Mouse (Mus musculus) liver, adult (tissue): ENCODE measurements around the gene Tmem88.

Source experiments
- GATA4 ChIP-seq: IDR thresholded peaks from 2 replicates; pipeline ENCODE4 v1.6.1; 2014; ENCODE audit warnings: mild to moderate bottlenecking, low read length; ENCODE audit not compliant: insufficient replicate concordance

Tmem88 gene

DNA sequence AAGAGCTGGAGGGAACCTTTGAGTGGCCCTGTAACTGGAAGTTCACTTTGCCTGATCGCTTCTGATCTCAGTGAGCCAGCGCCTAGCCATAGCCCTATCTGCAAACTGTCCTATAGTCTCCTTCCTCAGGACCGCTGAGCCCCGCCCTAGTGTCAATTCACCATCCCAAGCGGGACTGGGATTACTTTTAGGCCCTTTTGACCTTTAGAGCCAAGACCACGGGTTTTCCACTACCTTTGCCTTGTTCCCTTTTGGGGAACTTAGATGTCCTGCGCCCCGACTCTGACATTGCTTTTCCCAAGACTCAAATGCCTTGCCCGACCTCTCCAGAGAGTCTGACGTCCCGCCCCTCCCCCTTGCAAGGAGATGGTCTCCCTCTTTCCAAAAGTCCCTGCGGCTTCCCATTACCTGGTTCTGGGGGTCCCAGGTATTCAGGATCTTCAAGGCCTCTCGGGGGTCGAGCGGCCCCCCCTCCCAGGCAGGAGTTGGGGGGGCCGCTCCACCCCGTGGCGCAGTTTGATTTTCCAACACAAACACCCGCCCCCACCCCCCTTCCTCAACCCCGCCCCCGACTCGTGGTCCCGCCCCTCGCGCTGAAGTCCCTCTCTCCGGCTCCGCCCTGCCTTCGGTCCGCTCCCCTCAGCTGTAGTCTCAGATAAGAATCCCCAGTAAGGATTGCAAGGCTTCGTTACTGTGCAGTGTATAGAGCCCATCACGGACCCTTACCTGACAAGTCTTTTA, 21.9 kb upstream of the Tmem88 start:
- TF ChIP-seq GATA4 = no peak

DNA sequence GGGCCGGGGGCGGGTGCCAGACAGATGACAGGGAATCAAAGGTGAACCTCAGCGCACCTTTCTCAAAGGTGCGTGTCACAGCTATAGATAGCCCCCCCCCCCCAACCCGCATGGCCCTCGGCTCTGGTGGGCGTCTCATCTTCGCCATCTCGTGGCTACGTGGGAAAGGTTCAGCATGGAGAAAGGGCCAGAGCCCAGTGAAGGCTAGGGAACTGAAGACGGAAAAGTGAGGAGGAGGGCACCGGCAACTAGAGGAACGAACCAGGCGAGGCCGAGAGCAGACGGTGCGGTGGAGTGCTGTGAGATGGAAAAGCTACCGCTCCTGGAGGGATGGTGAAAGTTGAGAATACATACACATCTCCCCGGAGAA, 21.4 kb upstream of the Tmem88 start:
- TF ChIP-seq GATA4 = no peak

DNA sequence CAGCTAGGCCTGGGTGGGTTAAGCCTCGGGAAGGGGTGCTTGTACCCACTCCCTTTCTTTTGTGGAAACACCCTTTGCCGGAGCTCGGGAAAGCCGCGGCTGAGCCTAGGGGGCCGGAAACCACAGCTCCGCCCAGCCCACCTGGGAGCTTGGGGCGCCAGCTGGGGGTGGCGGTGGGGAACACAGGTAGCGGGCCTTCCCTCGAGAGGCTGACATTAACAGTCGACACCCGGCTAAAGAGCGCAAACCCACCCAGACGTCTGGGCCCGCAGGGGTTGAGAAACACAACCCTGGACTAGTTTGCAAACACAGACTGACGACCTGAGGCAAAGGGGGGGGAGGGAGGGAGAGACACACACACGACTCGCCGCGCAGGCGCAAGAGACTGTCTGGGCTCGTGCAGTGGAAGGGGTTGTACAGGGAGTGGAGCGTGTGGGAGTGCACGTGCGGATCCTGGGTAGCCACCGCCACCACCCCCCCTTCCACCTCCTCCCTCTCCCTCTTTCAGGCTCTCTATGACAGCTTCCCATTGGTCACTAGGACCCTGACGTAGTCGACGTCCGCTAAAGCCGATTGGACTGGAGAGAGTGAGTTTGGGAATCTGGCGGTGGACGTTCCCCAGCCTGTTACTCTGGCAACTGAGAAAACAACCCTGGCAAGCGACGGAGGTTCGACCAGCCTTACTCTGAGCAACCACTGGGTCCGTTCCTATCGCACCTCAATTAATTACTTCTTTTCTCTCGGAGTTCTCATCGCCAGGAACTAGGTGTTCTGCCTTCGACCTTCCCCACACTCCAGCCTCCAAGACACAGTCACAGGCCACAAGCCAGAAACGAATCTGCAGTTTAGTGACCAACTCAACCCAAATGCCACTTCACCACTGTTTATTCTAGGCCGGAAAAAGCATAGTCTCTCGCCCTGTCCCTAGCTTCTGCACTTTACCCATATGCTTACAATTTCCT, 20.7 kb upstream of the Tmem88 start:
- TF ChIP-seq GATA4 = no peak

DNA sequence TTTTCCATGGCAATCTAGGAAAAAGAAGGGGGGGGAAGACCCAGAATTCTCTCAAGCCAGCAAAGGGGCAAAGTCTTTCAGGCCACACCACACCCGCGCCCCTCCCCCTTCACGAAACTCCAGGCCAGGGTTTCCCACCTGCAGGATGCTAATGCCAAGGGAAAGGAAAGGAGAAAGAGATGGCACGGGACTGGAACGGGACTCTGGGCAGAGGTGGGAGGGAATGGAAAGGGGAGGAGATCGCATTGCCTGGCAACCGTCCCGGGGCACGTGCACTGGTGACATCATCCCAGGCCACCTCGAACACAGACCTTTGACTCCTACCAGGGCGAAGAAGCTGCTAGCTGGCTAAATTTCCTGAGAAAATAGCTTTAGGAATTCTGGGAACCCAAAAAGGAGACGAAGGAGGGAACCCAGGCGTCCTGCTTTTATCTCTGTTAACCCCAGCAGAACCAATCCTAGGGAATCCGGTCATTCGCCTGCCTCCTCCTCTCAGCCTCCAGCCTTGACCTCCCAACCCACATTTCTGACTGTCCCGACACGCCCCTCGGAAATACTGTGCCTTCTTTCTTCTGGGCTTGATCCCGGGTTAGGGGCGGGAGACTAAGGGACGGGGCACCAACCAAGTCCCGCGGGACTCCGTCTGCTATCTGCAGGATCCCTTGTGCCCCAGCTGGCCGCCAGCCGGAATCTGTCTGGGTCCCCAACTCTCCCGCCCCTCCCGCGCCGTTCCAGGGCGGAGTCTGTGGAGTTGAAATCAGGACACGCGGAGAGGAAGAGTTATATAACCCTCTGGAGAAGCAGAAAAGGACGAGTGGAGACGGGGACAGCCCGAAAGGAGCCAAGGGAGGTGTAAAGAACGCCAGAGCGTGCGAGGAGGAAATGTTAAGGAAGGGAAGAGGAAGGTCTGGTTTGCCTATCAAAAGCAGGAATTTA, 19.7 kb upstream of the Tmem88 start:
- TF ChIP-seq GATA4 = peak; percentile 84; the same call in 1 of the 2 replicates

DNA sequence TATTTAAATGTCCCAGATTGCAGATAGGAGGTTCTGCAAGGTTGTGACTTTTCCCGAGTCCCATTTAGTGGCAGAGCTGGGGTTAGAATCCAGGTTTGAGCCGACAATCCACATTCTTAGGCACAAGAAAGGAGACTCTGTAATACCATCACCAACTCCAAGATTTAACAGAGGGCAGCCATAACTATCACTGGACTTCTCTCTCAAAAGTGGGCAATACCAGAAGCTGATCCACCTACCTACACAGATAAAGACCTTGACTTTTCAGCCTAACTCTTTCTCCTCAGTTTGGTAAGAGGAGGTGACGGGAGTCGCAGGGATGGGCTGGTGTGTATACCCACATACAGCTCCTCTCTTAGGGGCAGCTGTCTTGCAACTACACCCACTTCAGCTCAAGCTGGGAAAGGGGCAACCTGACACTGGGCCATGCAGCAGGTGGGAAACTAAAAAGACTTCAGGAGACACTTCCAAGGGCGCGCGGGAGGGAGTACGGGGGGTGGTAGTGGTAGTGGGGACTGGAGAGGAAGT, 19.0 kb upstream of the Tmem88 start:
- TF ChIP-seq GATA4 = no peak

DNA sequence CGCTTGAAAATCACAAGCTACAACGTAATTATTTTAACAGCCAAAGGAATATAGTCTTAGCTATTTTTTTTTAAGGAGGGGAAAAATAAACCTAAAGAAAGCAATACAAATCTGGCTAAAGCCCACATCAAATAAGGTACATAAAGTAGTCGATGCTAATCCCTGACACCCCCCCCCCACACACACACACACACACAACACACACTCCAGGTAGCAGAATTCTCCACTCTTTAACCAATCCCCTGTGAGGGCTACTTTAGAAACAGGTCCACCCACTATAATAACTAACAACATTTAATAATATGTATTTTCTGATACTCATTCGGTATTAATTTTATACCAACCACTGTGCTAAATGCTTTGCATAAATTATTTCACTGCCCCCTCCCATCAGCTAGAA, 18.5 kb upstream of the Tmem88 start:
- no peak for TF ChIP-seq GATA4

DNA sequence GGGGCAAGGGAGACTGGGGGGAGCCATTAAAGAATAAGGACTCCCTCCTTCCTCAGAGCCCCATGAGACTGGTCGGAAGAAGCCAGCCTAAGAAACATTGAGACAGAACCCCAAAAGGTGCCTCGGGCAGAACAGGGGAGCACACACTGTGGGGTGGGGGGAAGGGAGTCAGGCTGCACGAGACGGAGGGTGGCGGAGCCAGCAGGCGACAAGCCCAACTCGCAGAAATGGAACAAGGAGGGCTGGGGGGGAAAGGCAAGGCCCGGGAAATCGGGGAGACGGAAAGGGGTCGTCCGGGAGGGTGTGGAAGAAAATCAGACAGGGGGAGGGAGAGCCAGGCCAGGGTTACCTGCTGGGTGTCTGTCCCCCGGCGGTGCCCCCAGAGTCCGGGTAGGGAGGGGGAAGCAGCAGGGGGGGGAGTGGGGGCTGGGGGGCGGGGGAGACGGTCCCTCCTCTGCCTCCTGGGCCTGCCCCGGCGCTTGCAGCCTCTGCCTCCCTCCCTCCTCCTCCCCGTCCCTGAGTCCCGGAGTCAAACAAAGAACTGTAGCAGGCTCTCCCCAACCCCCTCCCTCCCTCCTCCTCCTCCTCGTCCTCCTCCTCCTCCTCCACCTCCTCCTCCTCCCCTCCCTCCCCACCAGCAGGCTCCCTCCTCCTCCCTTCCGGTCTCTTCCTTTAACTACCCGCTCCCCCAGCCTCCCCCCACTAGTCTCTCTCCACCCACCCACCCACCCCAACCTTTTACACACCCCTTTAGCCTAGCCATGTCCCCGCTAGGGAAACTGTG, 17.8 kb upstream of the Tmem88 start:
- no peak for TF ChIP-seq GATA4

DNA sequence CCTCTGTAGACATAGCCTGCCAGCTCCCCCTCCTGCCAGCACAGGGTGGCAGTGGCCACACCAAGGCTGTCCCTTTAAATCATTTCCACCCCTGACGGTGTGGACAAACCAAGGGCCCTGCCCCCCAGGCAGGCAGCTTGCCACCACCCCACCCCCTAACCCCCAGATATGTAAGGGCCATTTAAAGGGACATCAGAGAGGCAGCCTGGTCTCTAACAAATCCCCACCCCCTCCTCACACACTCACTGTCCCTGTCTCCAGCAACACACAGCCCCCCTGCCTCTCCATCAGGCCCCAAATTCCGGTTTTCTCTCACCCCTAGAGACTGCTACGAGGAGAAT, 17.3 kb upstream of the Tmem88 start:
- TF ChIP-seq GATA4 = no peak

DNA sequence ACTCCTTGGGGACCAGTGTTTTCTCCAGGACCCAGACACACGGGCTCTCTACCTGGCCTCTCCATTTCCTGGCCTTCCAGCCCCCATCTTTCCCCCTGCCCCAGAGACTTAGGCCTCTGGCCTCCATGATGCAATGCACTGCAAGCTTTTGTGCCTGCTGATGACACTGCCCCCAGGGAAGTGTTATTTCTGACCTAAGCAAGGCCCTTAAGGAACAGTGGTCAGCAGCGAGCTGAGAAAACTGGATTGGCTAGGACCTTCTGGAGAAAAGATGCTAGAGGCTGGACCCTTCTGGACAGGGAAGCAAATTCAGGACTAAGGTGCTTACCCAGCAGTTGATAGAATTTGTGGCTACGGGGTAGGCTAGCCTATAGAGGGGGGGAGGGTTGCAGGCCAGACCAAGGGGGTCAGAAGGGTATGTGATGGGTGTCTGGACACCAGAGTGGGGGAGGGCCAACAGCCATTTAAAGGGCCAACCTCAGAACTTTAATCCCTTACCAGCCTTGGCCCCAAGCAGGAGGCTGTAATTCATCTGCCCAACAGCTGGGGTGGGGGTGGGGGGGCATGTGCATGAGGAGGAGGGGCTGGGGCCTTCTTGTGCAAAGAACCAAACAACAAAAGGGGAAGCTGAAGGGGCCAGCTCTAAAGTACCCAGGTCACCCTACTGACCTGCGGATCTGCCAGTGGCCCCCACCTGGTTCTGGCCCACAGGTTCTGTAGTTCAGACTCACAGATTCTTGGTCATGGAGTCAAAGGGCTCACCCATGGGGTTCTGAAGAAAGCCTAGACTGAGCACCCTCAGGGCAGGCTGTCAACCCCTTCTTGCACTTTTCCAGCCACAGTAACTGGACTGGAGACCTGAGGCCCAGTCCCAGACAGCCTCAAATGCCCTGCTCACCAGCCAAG, 16.6 kb upstream of the Tmem88 start:
- TF ChIP-seq GATA4 = no peak

DNA sequence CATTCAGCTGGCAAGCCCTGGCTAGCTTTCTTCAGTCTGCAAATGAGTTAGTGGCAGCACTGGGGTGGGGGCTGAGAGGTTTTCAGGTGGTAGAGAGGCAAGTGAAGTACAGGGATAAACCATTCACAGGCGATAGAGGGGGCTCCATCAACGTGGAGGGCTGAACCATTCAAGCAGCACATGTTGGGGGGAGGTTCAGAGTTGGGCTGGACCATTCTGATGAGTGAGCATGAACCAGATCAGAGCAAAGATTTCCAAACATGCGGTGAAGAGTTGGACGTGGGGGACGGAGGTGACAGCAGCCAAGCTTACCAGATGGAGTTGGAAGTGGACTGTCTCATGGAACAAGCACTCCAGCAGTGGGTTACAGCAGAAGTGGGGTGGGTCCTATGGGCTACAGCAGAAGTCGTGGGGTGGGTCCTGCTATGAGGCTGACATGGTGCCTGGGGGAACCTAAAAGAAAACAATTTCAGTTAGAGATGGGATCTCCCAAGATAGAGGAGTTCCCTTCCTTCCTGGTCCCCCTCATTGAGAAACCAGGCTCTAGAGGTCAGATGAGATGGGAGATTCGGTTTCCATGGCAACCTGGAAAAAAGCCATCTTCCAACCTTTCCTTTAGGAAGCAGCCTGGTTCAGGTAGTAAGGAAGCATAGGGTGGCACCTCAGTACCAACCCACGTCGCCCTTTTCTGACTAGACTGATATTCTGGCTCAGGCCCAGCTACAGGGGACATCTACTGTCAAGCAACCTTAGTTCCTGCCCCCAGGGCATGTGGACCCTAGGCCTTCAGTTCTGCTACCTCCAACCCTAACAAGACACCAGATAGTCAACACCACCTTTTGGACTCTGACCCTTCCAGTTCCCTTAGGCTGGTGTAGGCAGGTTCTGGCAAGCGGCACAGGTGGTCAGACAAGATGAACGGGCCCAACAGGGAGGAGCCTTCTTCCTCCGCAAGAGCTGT, 15.5 kb upstream of the Tmem88 start, which contains the start of gene Kdm6b:
Kdm6b (minus strand) TSS at position 455 of the 961 bp plus-strand sequence.
- no peak for TF ChIP-seq GATA4

DNA sequence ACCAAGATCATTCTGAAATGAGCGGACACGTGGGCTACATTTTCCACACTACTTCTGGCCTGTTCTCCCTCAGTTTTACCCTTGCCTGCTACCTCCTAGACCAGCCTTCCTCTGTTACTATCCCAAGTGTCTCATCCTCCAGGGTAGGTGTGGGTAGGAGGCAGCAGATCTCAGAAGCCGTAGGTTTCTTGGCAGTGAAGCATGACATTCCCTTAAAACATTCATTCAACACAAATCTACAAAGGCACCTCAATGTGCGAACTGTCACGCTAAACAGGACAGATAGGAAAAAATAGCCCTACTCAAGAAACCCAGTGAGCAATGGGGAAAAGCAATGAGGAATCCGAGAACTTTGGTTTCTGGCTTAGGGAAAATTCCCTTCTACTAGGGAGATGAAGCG, 14.5 kb upstream of the Tmem88 start:
- no peak for TF ChIP-seq GATA4
